Mouse (Mus musculus): ENCODE data around the gene Acoxl. TPM values are rescaled to one million over a fixed set of nuclear protein-coding genes. Genes with fewer than 3 reads are reported as not detected.

The Acoxl gene
- polyA plus RNA-seq, 1 experiment from 2014 or later = 0.95 TPM

- no peak overlapping the region for H3K27ac ChIP-seq (ENCODE audit: low read length)
- no peaks in the 10 kb centered on the region for H3K4me1 ChIP-seq (ENCODE audit: insufficient read depth, low read length)
- H3K9me3 ChIP-seq (ENCODE audit: low read length) = no peaks in the 10 kb centered on the region
- no peak for ATAC-seq (ENCODE audit: low FRiP score, low TSS enrichment)
- H3K4me2 ChIP-seq (replicated peaks; ENCODE audit: low read depth, low read length) = no peak overlapping the region
- no peaks in the 10 kb centered on the region for H3K27me3 ChIP-seq (ENCODE audit: insufficient read depth, low read length)
- 82% methylated on average over 3 of the region's 3 CpGs for WGBS
- no peaks in the 10 kb centered on the region for H3K36me3 ChIP-seq (ENCODE audit: insufficient read depth, low read length)
- no peak overlapping the region for H3K9ac ChIP-seq (replicated peaks; ENCODE audit: low read length)
- no peak overlapping the region for H3K4me3 ChIP-seq (ENCODE audit: low read length)
Observed at GRCm38 (mm10) chr2:128114621-128115020, 275.9 kb downstream of the Acoxl start.

DNA sequence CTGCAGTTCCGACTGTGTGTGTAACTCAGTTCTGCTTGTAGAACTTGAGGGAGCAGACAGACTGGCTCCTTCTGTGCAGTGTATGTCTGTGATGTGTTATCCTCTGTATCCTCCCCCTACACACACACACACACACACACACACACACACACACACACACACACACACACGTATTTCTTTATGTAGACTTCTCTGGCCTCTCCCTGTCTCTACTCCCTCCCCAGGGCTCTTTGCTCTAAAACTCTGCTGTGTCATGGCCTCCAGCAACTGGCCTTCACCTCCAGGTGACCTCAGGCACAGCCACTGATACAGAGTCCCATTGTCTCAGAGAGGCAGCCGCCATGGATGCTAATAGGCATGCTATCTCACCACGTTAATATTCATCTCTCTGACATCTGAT lies 276.9 kb downstream of the Acoxl start:
- no peaks in the 10 kb centered on the region for H3K36me3 ChIP-seq (ENCODE audit: insufficient read depth, low read length)
- H3K9me3 ChIP-seq (ENCODE audit: low read length) = no peaks in the 10 kb centered on the region
- H3K27ac ChIP-seq (ENCODE audit: low read length) = no peak overlapping the region
- H3K9ac ChIP-seq (replicated peaks; ENCODE audit: low read length) = no peak overlapping the region
- no peaks in the 10 kb centered on the region for H3K4me1 ChIP-seq (ENCODE audit: insufficient read depth, low read length)
- 50% methylated on average over 4 of the region's 4 CpGs for WGBS
- no peaks in the 10 kb centered on the region for H3K27me3 ChIP-seq (ENCODE audit: insufficient read depth, low read length)
- H3K4me3 ChIP-seq (ENCODE audit: low read length) = no peak overlapping the region
- no peak overlapping the region for H3K4me2 ChIP-seq (replicated peaks; ENCODE audit: low read depth, low read length)
- ATAC-seq (ENCODE audit: low FRiP score, low TSS enrichment) = no peak

DNA sequence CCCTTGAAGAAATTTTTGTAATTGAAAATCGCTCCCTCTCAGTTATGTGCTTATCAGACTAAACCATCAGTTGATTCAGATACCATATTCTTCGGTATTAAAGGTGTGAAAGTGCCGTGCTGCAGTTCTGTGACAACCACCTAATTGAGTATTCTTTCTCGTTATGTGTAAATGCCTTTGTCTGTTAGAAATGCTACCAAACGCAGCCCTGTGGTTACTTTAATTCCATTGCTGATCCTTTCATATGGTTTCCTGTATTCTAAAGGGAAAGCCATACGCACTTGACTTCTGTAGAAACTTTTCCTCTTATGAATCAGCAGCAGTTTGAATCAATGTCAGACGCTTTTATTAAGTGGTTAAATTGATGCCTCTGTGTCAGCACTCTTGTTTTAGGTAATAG lies 278.9 kb downstream of the Acoxl start:
- Histone ChIP-seq H3K27me3 (ENCODE audit: insufficient read depth, low read length) (peaks cover 9% of the 10 kb centered on the region; the same call in 1 of the 2 replicates), H3K4me3 (ENCODE audit: low read length) (no peak overlapping the region), H3K27ac (ENCODE audit: low read length) (no peak overlapping the region), H3K9ac (replicated peaks; ENCODE audit: low read length) (no peak overlapping the region), H3K4me2 (replicated peaks; ENCODE audit: low read depth, low read length) (no peak overlapping the region), H3K4me1 (ENCODE audit: insufficient read depth, low read length) (peaks cover 2% of the 10 kb centered on the region), H3K36me3 (ENCODE audit: insufficient read depth, low read length) (no peaks in the 10 kb centered on the region), H3K9me3 (ENCODE audit: low read length) (no peaks in the 10 kb centered on the region)
- WGBS = 66% methylated on average over 7 of the region's 7 CpGs
- no peak for ATAC-seq (ENCODE audit: low FRiP score, low TSS enrichment)

- peaks cover 16% of the 10 kb centered on the region for H3K4me1 ChIP-seq (ENCODE audit: insufficient read depth, low read length)
- WGBS = 92% methylated on average over 9 of the region's 9 CpGs
- H3K27ac ChIP-seq (ENCODE audit: low read length) = no peak overlapping the region
- H3K9me3 ChIP-seq (ENCODE audit: low read length) = no peaks in the 10 kb centered on the region
- no peaks in the 10 kb centered on the region for H3K36me3 ChIP-seq (ENCODE audit: insufficient read depth, low read length)
- H3K9ac ChIP-seq (replicated peaks; ENCODE audit: low read length) = no peak overlapping the region
- ATAC-seq (ENCODE audit: low FRiP score, low TSS enrichment) = no peak
- no peak overlapping the region for H3K4me3 ChIP-seq (ENCODE audit: low read length)
- H3K4me2 ChIP-seq (replicated peaks; ENCODE audit: low read depth, low read length) = no peak overlapping the region
- peaks cover 18% of the 10 kb centered on the region for H3K27me3 ChIP-seq (ENCODE audit: insufficient read depth, low read length)
Observed at GRCm38 (mm10) chr2:128118971-128119370, 280.3 kb downstream of the Acoxl start.

GRCm38 (mm10) chr2:128122491-128122890 lies 283.8 kb downstream of the Acoxl start:
- Histone ChIP-seq H3K9ac (replicated peaks; ENCODE audit: low read length) (peak overlapping the region; percentile 47), H3K4me3 (ENCODE audit: low read length) (peak overlapping the region; percentile 79)

GRCm38 (mm10) chr2:128122891-128123771 lies 284.5 kb downstream of the Acoxl start:
- H3K9ac ChIP-seq (replicated peaks; ENCODE audit: low read length) = peak overlapping the region; percentile 47
- ATAC-seq (ENCODE audit: low FRiP score, low TSS enrichment) = no peak

More at GRCm38 (mm10) chr2:128122491-128122890, 283.8 kb downstream of the Acoxl start:
- H3K4me1 ChIP-seq (ENCODE audit: insufficient read depth, low read length) = peaks cover 30% of the 10 kb centered on the region
- peak overlapping the region; percentile 95 for H3K4me2 ChIP-seq (replicated peaks; ENCODE audit: low read depth, low read length)
- no peaks in the 10 kb centered on the region for H3K36me3 ChIP-seq (ENCODE audit: insufficient read depth, low read length)
- H3K27ac ChIP-seq (ENCODE audit: low read length) = no peak overlapping the region
- 2% methylated on average over 9 of the region's 9 CpGs for WGBS
- peaks cover 25% of the 10 kb centered on the region for H3K27me3 ChIP-seq (ENCODE audit: insufficient read depth, low read length)
- ATAC-seq (ENCODE audit: low FRiP score, low TSS enrichment) = no peak
- no peaks in the 10 kb centered on the region for H3K9me3 ChIP-seq (ENCODE audit: low read length)

GRCm38 (mm10) chr2:128123921-128124683 lies 285.4 kb downstream of the Acoxl start:
- no peak for ATAC-seq (ENCODE audit: low FRiP score, low TSS enrichment)
- Histone ChIP-seq H3K9ac (replicated peaks; ENCODE audit: low read length) (peak overlapping the region; percentile 47), H3K4me2 (replicated peaks; ENCODE audit: low read depth, low read length) (peak overlapping the region; percentile 95), H3K4me3 (ENCODE audit: low read length) (peak overlapping the region; percentile 79), H3K27ac (ENCODE audit: low read length) (no peak overlapping the region), H3K4me1 (ENCODE audit: insufficient read depth, low read length) (peaks cover 40% of the 10 kb centered on the region), H3K27me3 (ENCODE audit: insufficient read depth, low read length) (peaks cover 25% of the 10 kb centered on the region), H3K9me3 (ENCODE audit: low read length) (no peaks in the 10 kb centered on the region), H3K36me3 (ENCODE audit: insufficient read depth, low read length) (no peaks in the 10 kb centered on the region)
- WGBS = 7% methylated on average over 23 of the region's 23 CpGs

More at GRCm38 (mm10) chr2:128122891-128123771, 284.5 kb downstream of the Acoxl start:
- H3K27ac ChIP-seq (ENCODE audit: low read length) = no peak overlapping the region
- no peaks in the 10 kb centered on the region for H3K9me3 ChIP-seq (ENCODE audit: low read length)
- H3K27me3 ChIP-seq (ENCODE audit: insufficient read depth, low read length) = peaks cover 25% of the 10 kb centered on the region
- no peaks in the 10 kb centered on the region for H3K36me3 ChIP-seq (ENCODE audit: insufficient read depth, low read length)
- H3K4me2 ChIP-seq (replicated peaks; ENCODE audit: low read depth, low read length) = peak overlapping the region; percentile 95
- H3K4me1 ChIP-seq (ENCODE audit: insufficient read depth, low read length) = peaks cover 30% of the 10 kb centered on the region
- H3K4me3 ChIP-seq (ENCODE audit: low read length) = peak overlapping the region; percentile 79
- 2% methylated on average over 40 of the region's 40 CpGs for WGBS

- whole genome bisulfite sequencing = 11% methylated on average over 15 of the region's 15 CpGs
- Histone ChIP-seq H3K27ac (ENCODE audit: low read length) (no peak overlapping the region), H3K4me3 (ENCODE audit: low read length) (peak overlapping the region; percentile 79), H3K27me3 (ENCODE audit: insufficient read depth, low read length) (peaks cover 25% of the 10 kb centered on the region), H3K4me1 (ENCODE audit: insufficient read depth, low read length) (peaks cover 46% of the 10 kb centered on the region), H3K9ac (replicated peaks; ENCODE audit: low read length) (peak overlapping the region; percentile 88), H3K4me2 (replicated peaks; ENCODE audit: low read depth, low read length) (peak overlapping the region; percentile 95), H3K9me3 (ENCODE audit: low read length) (no peaks in the 10 kb centered on the region), H3K36me3 (ENCODE audit: insufficient read depth, low read length) (0 out of 2 replicates have a peak, but pooled peaks cover 2% of the 10 kb centered on the region)
- ATAC-seq (ENCODE audit: low FRiP score, low TSS enrichment) = no peak
Observed at GRCm38 (mm10) chr2:128124693-128125092, 286.0 kb downstream of the Acoxl start.

GRCm38 (mm10) chr2:128125635-128126470 lies 287.2 kb downstream of the Acoxl start, which contains the start of gene Bcl2l11:
Bcl2l11 (plus strand) TSS chr2:128126038.
- H3K4me3 ChIP-seq (ENCODE audit: low read length) = peak within 1 kb of the TSS; percentile 79
- peak within 1 kb of the TSS; percentile 88 for H3K9ac ChIP-seq (replicated peaks; ENCODE audit: low read length)
- peaks cover 8% of the 10 kb centered on the region; the same call in 1 of the 2 replicates for H3K36me3 ChIP-seq (ENCODE audit: insufficient read depth, low read length)
- H3K27ac ChIP-seq (ENCODE audit: low read length) = peak within 1 kb of the TSS; percentile 95
- peak; percentile 88 for ATAC-seq (ENCODE audit: low FRiP score, low TSS enrichment)
- no peaks in the 10 kb centered on the region for H3K9me3 ChIP-seq (ENCODE audit: low read length)
- H3K4me2 ChIP-seq (replicated peaks; ENCODE audit: low read depth, low read length) = peak within 1 kb of the TSS; percentile 95
- under 1% methylated on average over 71 of the region's 76 CpGs for WGBS
- H3K27me3 ChIP-seq (ENCODE audit: insufficient read depth, low read length) = peaks cover 25% of the 10 kb centered on the region
- H3K4me1 ChIP-seq (ENCODE audit: insufficient read depth, low read length) = peaks cover 48% of the 10 kb centered on the region
